Mouse (Mus musculus) cerebellum, adult 2 months (tissue): Measurements from ENCODE around the gene Btd.

ENCODE experiments used
- CTCF ChIP-seq: fragments of 200-500 bp; IDR thresholded peaks from 2 replicates; pipeline ENCODE4 v1.5.1; 2011; ENCODE audit warnings: low read depth, mild to moderate bottlenecking, control low read depth, low read length, moderate library complexity, borderline replicate concordance; ENCODE audit not compliant: insufficient read depth
- POLR2A ChIP-seq: fragments of 200-500 bp; IDR thresholded peaks from 2 replicates; pipeline ENCODE4 v1.6.1; 2011; ENCODE audit warnings: low read length, control low read depth, borderline replicate concordance; ENCODE audit not compliant: insufficient read depth

DNA sequence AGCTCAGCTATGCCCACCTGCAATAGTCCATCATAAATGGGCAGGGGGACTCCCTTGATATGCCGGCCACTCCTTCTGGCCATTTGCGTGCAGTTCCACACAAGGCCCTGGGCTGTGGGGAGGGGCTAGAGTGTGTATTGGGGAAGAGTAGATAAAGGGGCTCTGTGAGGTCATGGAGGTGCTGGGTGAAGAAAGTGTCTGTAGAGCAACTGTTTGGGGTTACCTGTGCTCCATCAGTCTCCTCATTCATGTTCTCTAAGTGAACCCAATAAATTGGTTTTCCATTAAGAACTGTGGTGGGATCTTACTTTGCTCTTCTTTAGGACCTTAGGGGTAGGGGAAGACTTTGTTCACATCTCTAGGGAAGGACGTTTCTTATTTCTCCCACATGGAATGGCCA, 49.6 kb upstream of the Btd start, which contains the start of gene Colq:
- TF ChIP-seq CTCF (no peak), POLR2A (no peak)
